Comparison of ENCODE assay signal across 33 mouse cellular contexts in the genomic region with DNA sequence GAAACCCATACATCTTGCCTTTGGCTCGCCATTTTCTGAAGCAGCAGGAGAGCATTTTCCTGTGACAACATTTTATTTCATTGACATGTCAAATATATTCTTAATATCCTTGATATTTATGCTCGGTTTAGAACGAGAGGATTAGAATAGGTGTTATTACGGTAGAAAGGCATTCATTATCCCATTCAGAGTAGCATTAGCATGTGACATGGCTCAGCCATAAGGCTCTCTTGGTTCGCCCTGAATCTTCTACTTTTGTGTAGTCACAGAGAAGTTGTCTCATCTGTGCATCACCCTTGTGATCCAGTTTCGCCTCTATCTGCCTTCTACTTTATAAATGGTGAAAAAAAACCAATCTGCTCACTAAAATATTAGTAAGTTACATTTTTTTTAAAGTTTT.
"Had no signal": no experiment of that assay in that cellular context is flagged by ENCODE, and none has a peak within 500 bp of the region (broad histone marks: within the 10 kb centered on the region; RNA-seq: fewer than 3 reads in every experiment).

No protein-coding gene starts in this region.

- H3K4me3 ChIP-seq: limb, embryonic 10.5 days; limb, embryonic 12.5 days; limb, embryonic 13.5 days; limb, embryonic 15.5 days; liver, embryonic 12.5 days; liver, embryonic 13.5 days; liver, embryonic 15.5 days; lung, embryonic 15.5 days; megakaryocyte, embryonic 14.5 days; midbrain, embryonic 10.5 days; midbrain, embryonic 12.5 days; midbrain, embryonic 13.5 days; midbrain, embryonic 15.5 days; myocyte; neural tube, embryonic 12.5 days; neural tube, embryonic 13.5 days had no signal

- DNase-seq: left cerebral cortex, postnatal 4 days; liver; liver, embryonic 13.5 days; liver, postnatal 0 days; lung, adult 18-20 months; lung, adult 2 months; lung, embryonic 14.5 days; lung, postnatal 10 days; lung, postnatal 14 days; lung, postnatal 36 days; lung, postnatal 4 days; midbrain, embryonic 14.5 days had no signal

- H3K27me3 ChIP-seq: limb, embryonic 12.5 days; limb, embryonic 13.5 days; limb, embryonic 15.5 days; liver, embryonic 12.5 days; liver, embryonic 13.5 days; liver, embryonic 15.5 days; lung, embryonic 15.5 days; megakaryocyte, embryonic 14.5 days; midbrain, embryonic 12.5 days; midbrain, embryonic 13.5 days; midbrain, embryonic 15.5 days; neural tube, embryonic 12.5 days; neural tube, embryonic 13.5 days had no signal

- H3K4me2 ChIP-seq: limb, embryonic 12.5 days; limb, embryonic 13.5 days; limb, embryonic 15.5 days; liver, embryonic 11.5 days; liver, embryonic 12.5 days; liver, embryonic 13.5 days; liver, embryonic 15.5 days; lung, embryonic 14.5 days; lung, embryonic 15.5 days; midbrain, embryonic 11.5 days; midbrain, embryonic 12.5 days; midbrain, embryonic 13.5 days; midbrain, embryonic 15.5 days; neural tube, embryonic 12.5 days; neural tube, embryonic 13.5 days had no signal

- H3K9ac ChIP-seq: limb, embryonic 12.5 days; limb, embryonic 13.5 days; limb, embryonic 15.5 days; liver, embryonic 12.5 days; liver, embryonic 13.5 days; liver, embryonic 14.5 days; liver, embryonic 15.5 days; liver, postnatal 0 days; lung, embryonic 14.5 days; lung, embryonic 15.5 days; midbrain, embryonic 12.5 days; midbrain, embryonic 13.5 days; midbrain, embryonic 15.5 days; neural tube, embryonic 12.5 days; neural tube, embryonic 13.5 days had no signal

- H3K36me3 ChIP-seq: limb, embryonic 10.5 days; limb, embryonic 12.5 days; limb, embryonic 13.5 days; limb, embryonic 15.5 days; liver, embryonic 12.5 days; liver, embryonic 13.5 days; liver, embryonic 15.5 days; lung, embryonic 15.5 days; midbrain, embryonic 10.5 days; midbrain, embryonic 12.5 days; midbrain, embryonic 13.5 days; midbrain, embryonic 15.5 days; neural tube, embryonic 12.5 days; neural tube, embryonic 13.5 days had no signal

- H3K4me1 ChIP-seq: limb, embryonic 10.5 days; limb, embryonic 12.5 days; limb, embryonic 13.5 days; limb, embryonic 15.5 days; liver, embryonic 12.5 days; liver, embryonic 13.5 days; liver, embryonic 15.5 days; lung, embryonic 15.5 days; megakaryocyte, embryonic 14.5 days; midbrain, embryonic 10.5 days; midbrain, embryonic 12.5 days; midbrain, embryonic 13.5 days; midbrain, embryonic 15.5 days; neural tube, embryonic 12.5 days; neural tube, embryonic 13.5 days had no signal

- ATAC-seq: liver, embryonic 12.5 days; liver, postnatal 0 days; lung, postnatal 0 days; midbrain, embryonic 13.5 days; midbrain, embryonic 15.5 days; midbrain, embryonic 16.5 days had no signal

- H3K27ac ChIP-seq: limb, embryonic 10.5 days; limb, embryonic 12.5 days; limb, embryonic 13.5 days; limb, embryonic 15.5 days; liver, embryonic 12.5 days; liver, embryonic 13.5 days; liver, embryonic 14.5 days; liver, embryonic 15.5 days; lung, embryonic 15.5 days; macrophage; midbrain, embryonic 10.5 days; midbrain, embryonic 12.5 days; midbrain, embryonic 13.5 days; midbrain, embryonic 15.5 days; neural tube, embryonic 12.5 days; neural tube, embryonic 13.5 days had no signal

- H3K9me3 ChIP-seq: limb, embryonic 10.5 days; limb, embryonic 12.5 days; limb, embryonic 13.5 days; limb, embryonic 15.5 days; liver, embryonic 12.5 days; liver, embryonic 13.5 days; liver, embryonic 15.5 days; lung, embryonic 15.5 days; midbrain, embryonic 10.5 days; midbrain, embryonic 12.5 days; midbrain, embryonic 13.5 days; midbrain, embryonic 15.5 days; neural tube, embryonic 12.5 days; neural tube, embryonic 13.5 days had no signal
